Mouse (Mus musculus) cerebellum, adult 9-10 months (tissue): ENCODE results near the gene Speer4c.
"Not testable (repeated sequence)": the region's sequence is repeated elsewhere in the genome, so short reads cannot be mapped to it uniquely, and the experiment has no call there.

Experiments used
- DNase-seq: peaks from one replicate; pipeline ENCODE4 v3.0.0; 2022

Speer4c gene

GRCm38 (mm10) chr5:15714171-15714570 lies at the start of gene Speer4c:
Gene Speer4c, minus strand, starts transcription at chr5:15714271.
- not testable (repeated sequence) for DNase-seq

- DNase-seq: no peak
These were observed 33.6 kb upstream of the Speer4c start for GRCm38 (mm10) chr5:15747478-15748255.

GRCm38 (mm10) chr5:15734097-15734867 lies 20.2 kb upstream of the Speer4c start:
- no peak for DNase-seq

- peak; percentile 16 for DNase-seq
These were observed 11.2 kb downstream of the Speer4c start for GRCm38 (mm10) chr5:15702891-15703290.

GRCm38 (mm10) chr5:15697719-15698118 lies 16.4 kb downstream of the Speer4c start:
- not testable (repeated sequence) for DNase-seq

- DNase-seq: not testable (repeated sequence)
These were observed 22.2 kb downstream of the Speer4c start for GRCm38 (mm10) chr5:15691849-15692248.

GRCm38 (mm10) chr5:15690822-15691221 lies 23.2 kb downstream of the Speer4c start:
- DNase-seq: not testable (repeated sequence)

- DNase-seq: not testable (repeated sequence)
These were observed 24.3 kb downstream of the Speer4c start for GRCm38 (mm10) chr5:15689659-15690213.

- DNase-seq: not testable (repeated sequence)
These were observed 25.0 kb downstream of the Speer4c start for GRCm38 (mm10) chr5:15688874-15689658.

- DNase-seq: not testable (repeated sequence)
These were observed 32.6 kb downstream of the Speer4c start for GRCm38 (mm10) chr5:15681301-15682035.

GRCm38 (mm10) chr5:15679980-15680949 lies 33.8 kb downstream of the Speer4c start:
- not testable (repeated sequence) for DNase-seq

- not testable (repeated sequence) for DNase-seq
These were observed 35.2 kb downstream of the Speer4c start for GRCm38 (mm10) chr5:15678907-15679306.

GRCm38 (mm10) chr5:15677750-15678149 lies 36.3 kb downstream of the Speer4c start:
- not testable (repeated sequence) for DNase-seq

GRCm38 (mm10) chr5:15674429-15675244 lies 39.4 kb downstream of the Speer4c start:
- not testable (repeated sequence) for DNase-seq

- not testable (repeated sequence) for DNase-seq
These were observed 40.1 kb downstream of the Speer4c start for GRCm38 (mm10) chr5:15673989-15674388.

- DNase-seq: not testable (repeated sequence)
These were observed 43.3 kb downstream of the Speer4c start for GRCm38 (mm10) chr5:15670789-15671188.

GRCm38 (mm10) chr5:15663847-15664246 lies 50.2 kb downstream of the Speer4c start:
- not testable (repeated sequence) for DNase-seq
